Mouse (Mus musculus): ENCODE data around the gene Sidt1. TPM values are rescaled to one million over a fixed set of nuclear protein-coding genes. Genes with fewer than 3 reads are reported as not detected.

The Sidt1 gene
- 30.4 and 35.8 TPM in 2 replicates for total RNA-seq (2014; rRNA removed)
- 18.6 and 19.7 TPM in 2 replicates for polyA plus RNA-seq (2015; fragmentation: Nextera tagmentation; extraction: Ambion mirVana)

DNA sequence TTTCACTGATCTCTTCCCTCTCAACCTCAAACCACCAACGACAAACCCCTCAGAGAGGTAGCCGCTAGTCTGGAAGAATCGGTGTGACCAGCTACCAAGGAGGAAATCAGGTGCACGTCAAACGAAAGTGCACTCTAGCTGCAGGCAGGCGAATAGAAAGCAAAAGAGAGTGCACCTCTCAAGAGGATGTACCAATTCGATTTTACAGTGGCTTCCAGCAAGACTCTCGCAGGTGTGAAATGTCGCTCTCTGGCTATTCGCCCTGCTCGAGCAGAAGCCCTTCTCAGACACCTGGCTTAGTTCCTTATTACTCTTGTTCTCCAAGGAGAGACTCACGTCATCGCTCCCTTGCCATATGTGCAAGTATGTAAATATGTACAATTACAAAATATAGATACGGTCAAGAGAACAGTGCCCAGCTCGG is at the start of gene Sidt1:
TSS of gene Sidt1 (minus strand) at position 336 of the 424 bp plus-strand sequence.
- H3K4me1 ChIP-seq (ENCODE audit: insufficient read depth, low read length) = peaks cover 4% of the 10 kb centered on the region; the same call in 1 of the 2 replicates
- no peaks in the 10 kb centered on the region for H3K9me3 ChIP-seq (ENCODE audit: low read length)
- TF ChIP-seq CTCF (IDR thresholded peaks at IDR 0.05) = 0 out of 2 replicates have a peak, but pooled peaks have one; percentile 2
- peak within 1 kb of the TSS; percentile 69 for H3K4me3 ChIP-seq (ENCODE audit: low read depth, low read length)
- 5% methylated on average over 15 of the region's 15 CpGs for WGBS
- peak within 1 kb of the TSS; percentile 96 for H3K4me2 ChIP-seq (ENCODE audit: low read depth, low read length, poor library complexity, severe bottlenecking)
- DNase-seq (ENCODE audit: low spot score) (peak; percentile 24), ATAC-seq (ENCODE audit: low FRiP score) (no peak)
- 0 out of 2 replicates have a peak, but pooled peaks cover 3% of the 10 kb centered on the region for H3K27me3 ChIP-seq (ENCODE audit: insufficient read depth, low read length)
- H3K36me3 ChIP-seq (ENCODE audit: insufficient read depth, low read length) = no peaks in the 10 kb centered on the region
- H3K9ac ChIP-seq (replicated peaks; ENCODE audit: low read length, poor library complexity, severe bottlenecking) = peak within 1 kb of the TSS; percentile 70
- H3K27ac ChIP-seq (ENCODE audit: low read depth, low read length) = peak within 1 kb of the TSS; percentile 62

DNA sequence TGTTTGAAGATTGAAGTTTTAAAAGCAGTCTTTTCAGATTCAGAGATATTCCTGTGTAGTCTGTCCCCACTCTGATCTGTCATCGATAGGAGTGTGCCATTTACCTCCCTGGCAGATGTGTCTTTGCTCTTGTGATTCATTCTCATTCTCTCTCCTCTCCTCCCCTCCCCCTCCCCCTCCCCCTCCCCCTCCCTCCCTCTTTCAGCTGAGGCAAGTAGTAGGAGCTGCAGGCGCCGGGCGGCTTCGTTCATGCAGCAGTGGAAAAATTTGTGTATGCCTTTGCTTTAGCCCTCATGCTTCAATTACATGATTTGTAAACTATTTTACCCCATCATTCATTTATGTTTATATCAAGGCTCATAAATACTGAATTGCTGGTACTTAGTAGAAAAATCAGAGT is 48.6 kb upstream of the Sidt1 start:
- ATAC-seq (ENCODE audit: low FRiP score) = no peak
- Histone ChIP-seq H3K36me3 (ENCODE audit: insufficient read depth, low read length) (no peaks in the 10 kb centered on the region), H3K4me3 (ENCODE audit: low read depth, low read length) (no peak overlapping the region), H3K9ac (replicated peaks; ENCODE audit: low read length, poor library complexity, severe bottlenecking) (no peak overlapping the region), H3K4me2 (ENCODE audit: low read depth, low read length, poor library complexity, severe bottlenecking) (no peak overlapping the region), H3K27ac (ENCODE audit: low read depth, low read length) (no peak overlapping the region), H3K27me3 (ENCODE audit: insufficient read depth, low read length) (no peaks in the 10 kb centered on the region), H3K9me3 (ENCODE audit: low read length) (no peaks in the 10 kb centered on the region), H3K4me1 (ENCODE audit: insufficient read depth, low read length) (no peaks in the 10 kb centered on the region)
- 20% methylated on average over 5 of the region's 5 CpGs for WGBS
- DNase-seq (ENCODE audit: low spot score) = no peak
- TF ChIP-seq CTCF (IDR thresholded peaks at IDR 0.05) = no peak

DNA sequence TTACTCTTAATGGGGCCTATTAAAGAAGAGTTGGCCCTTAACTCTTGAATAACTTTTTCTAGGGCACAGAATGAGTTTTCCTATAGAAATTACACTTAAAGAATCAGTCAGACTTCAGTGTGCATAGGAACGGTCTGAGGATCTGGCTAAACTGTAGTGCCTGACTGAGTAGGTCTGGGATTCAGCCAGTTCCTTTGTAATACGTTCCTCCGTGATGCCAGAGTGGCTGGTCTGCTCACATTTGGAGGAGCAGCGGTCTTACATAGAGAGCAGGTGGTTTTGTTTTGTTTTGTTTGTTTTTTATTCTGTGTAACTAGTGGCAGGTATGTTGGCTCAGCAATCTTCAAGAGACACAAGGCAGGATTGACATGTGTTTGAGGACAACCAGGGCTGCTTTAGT is 47.0 kb upstream of the Sidt1 start:
- ATAC-seq (ENCODE audit: low FRiP score) (no peak), DNase-seq (ENCODE audit: low spot score) (no peak)
- no peaks in the 10 kb centered on the region for H3K36me3 ChIP-seq (ENCODE audit: insufficient read depth, low read length)
- no peaks in the 10 kb centered on the region for H3K4me1 ChIP-seq (ENCODE audit: insufficient read depth, low read length)
- no peaks in the 10 kb centered on the region for H3K9me3 ChIP-seq (ENCODE audit: low read length)
- TF ChIP-seq CTCF (IDR thresholded peaks at IDR 0.05) = no peak
- no peaks in the 10 kb centered on the region for H3K27me3 ChIP-seq (ENCODE audit: insufficient read depth, low read length)
- no peak overlapping the region for H3K9ac ChIP-seq (replicated peaks; ENCODE audit: low read length, poor library complexity, severe bottlenecking)
- no peak overlapping the region for H3K27ac ChIP-seq (ENCODE audit: low read depth, low read length)
- 62% methylated on average over 4 of the region's 4 CpGs for WGBS
- no peak overlapping the region for H3K4me3 ChIP-seq (ENCODE audit: low read depth, low read length)
- H3K4me2 ChIP-seq (ENCODE audit: low read depth, low read length, poor library complexity, severe bottlenecking) = no peak overlapping the region

DNA sequence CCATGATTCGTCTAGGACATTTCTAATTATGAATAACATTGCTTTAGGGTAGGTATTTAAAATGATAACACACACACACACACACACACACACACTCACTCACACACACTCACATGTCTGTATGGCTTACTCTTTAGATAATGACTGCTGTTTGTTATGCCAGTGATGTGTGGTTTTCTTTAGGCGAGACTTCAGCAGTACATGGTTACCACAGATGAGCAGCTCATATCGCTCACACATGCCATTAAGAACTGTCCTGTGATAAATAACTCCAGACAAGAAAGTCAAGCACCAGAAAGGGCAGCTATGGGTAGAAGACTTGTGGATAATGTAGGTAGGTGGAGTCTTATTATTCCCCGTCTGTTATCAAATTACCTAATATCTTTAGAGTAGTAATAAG is 42.5 kb upstream of the Sidt1 start:
- DNase-seq (ENCODE audit: low spot score) (no peak), ATAC-seq (ENCODE audit: low FRiP score) (no peak)
- TF ChIP-seq CTCF (IDR thresholded peaks at IDR 0.05) = no peak
- H3K4me2 ChIP-seq (ENCODE audit: low read depth, low read length, poor library complexity, severe bottlenecking) = no peak overlapping the region
- no peak overlapping the region for H3K27ac ChIP-seq (ENCODE audit: low read depth, low read length)
- H3K9ac ChIP-seq (replicated peaks; ENCODE audit: low read length, poor library complexity, severe bottlenecking) = no peak overlapping the region
- no peaks in the 10 kb centered on the region for H3K9me3 ChIP-seq (ENCODE audit: low read length)
- no peak overlapping the region for H3K4me3 ChIP-seq (ENCODE audit: low read depth, low read length)
- no peaks in the 10 kb centered on the region for H3K36me3 ChIP-seq (ENCODE audit: insufficient read depth, low read length)
- 93% methylated on average over 4 of the region's 4 CpGs for WGBS
- no peaks in the 10 kb centered on the region for H3K4me1 ChIP-seq (ENCODE audit: insufficient read depth, low read length)
- H3K27me3 ChIP-seq (ENCODE audit: insufficient read depth, low read length) = no peaks in the 10 kb centered on the region

DNA sequence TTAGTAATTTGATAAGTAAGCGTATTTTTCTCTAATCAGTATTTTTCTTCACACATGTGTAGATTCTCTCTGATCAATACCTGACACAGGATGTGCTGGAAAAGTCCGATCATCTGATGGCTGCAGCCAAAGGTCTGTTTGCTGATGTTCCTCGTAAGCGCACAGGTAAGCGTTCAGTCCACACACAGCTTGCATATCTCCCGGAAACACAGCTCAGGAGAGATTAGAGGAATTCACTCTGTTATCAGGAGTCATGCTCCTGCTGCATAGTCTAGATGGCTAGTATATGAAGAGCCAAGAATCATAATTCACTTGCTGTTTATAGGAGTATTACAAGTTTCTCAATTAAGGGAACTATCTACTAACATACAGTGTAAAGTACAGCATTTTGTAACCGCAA is 32.5 kb upstream of the Sidt1 start:
- 95% methylated on average over 7 of the region's 7 CpGs for WGBS
- no peaks in the 10 kb centered on the region for H3K27me3 ChIP-seq (ENCODE audit: insufficient read depth, low read length)
- H3K4me3 ChIP-seq (ENCODE audit: low read depth, low read length) = no peak overlapping the region
- H3K4me1 ChIP-seq (ENCODE audit: insufficient read depth, low read length) = no peaks in the 10 kb centered on the region
- no peak overlapping the region for H3K27ac ChIP-seq (ENCODE audit: low read depth, low read length)
- H3K9ac ChIP-seq (replicated peaks; ENCODE audit: low read length, poor library complexity, severe bottlenecking) = no peak overlapping the region
- no peak overlapping the region for H3K4me2 ChIP-seq (ENCODE audit: low read depth, low read length, poor library complexity, severe bottlenecking)
- peaks cover 6% of the 10 kb centered on the region; the same call in 1 of the 2 replicates for H3K36me3 ChIP-seq (ENCODE audit: insufficient read depth, low read length)
- H3K9me3 ChIP-seq (ENCODE audit: low read length) = no peaks in the 10 kb centered on the region
- DNase-seq (ENCODE audit: low spot score) (no peak), ATAC-seq (ENCODE audit: low FRiP score) (no peak)
- no peak for TF ChIP-seq CTCF (IDR thresholded peaks at IDR 0.05)

DNA sequence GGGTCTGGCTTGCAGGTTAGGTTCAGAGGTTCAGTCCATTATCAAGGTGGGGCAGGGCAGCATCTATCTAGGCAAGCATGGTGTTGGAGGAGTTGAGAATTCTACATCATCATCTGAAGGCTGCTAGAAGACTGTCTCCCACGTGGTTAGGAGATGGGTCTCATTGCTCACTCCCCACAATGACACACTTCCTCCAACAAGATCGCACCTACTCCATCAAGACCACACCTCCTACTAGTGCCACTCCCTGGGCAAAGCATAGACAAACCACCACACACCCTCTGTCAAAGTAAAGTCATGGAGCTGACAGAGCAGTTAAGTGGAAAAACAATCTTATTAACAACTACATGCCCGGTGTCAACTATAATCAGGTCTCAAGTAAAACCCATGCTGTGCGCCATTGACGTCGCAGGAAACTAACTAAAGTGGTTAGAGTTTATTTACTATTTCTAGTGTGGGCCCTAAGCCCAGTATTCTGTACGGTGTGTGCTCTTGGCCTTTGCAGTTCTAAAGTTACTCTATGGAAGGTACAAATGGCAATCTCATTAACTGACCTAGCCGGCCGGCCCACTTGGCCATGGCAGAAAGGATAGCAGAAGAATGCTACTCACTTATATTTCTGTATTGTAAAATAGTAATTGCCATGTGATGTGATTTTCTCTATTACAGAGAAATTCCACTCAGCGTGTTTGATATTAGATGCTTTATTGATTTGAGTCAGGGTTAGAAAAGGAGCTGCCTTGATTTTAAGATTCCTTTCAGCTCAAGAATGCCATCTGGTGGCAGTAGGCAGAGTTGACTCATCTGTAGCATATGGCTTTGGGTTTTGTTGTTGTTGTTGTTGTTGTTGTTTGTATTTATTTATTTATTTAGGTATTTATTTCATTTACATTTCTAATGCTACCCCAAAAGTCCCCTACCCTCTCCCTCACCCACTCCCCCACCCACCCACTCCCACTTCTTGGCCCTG is 29.2 kb upstream of the Sidt1 start:
- WGBS = 87% methylated on average over 10 of the region's 10 CpGs
- peak; percentile 81 for TF ChIP-seq CTCF (IDR thresholded peaks at IDR 0.05)
- H3K27ac ChIP-seq (ENCODE audit: low read depth, low read length) = no peak overlapping the region
- no peak overlapping the region for H3K4me3 ChIP-seq (ENCODE audit: low read depth, low read length)
- H3K4me2 ChIP-seq (ENCODE audit: low read depth, low read length, poor library complexity, severe bottlenecking) = no peak overlapping the region
- ATAC-seq (ENCODE audit: low FRiP score) (peak; percentile 54; the same call in 1 of the 2 replicates), DNase-seq (ENCODE audit: low spot score) (peak; percentile 53)
- H3K27me3 ChIP-seq (ENCODE audit: insufficient read depth, low read length) = no peaks in the 10 kb centered on the region
- H3K36me3 ChIP-seq (ENCODE audit: insufficient read depth, low read length) = 0 out of 2 replicates have a peak, but pooled peaks cover 6% of the 10 kb centered on the region
- H3K4me1 ChIP-seq (ENCODE audit: insufficient read depth, low read length) = no peaks in the 10 kb centered on the region
- H3K9me3 ChIP-seq (ENCODE audit: low read length) = no peaks in the 10 kb centered on the region
- H3K9ac ChIP-seq (replicated peaks; ENCODE audit: low read length, poor library complexity, severe bottlenecking) = no peak overlapping the region
